Mouse (Mus musculus) G1E (cell line): ENCODE measurements around the gene Gna12. TPM values are rescaled to one million over a fixed set of nuclear protein-coding genes. Genes with fewer than 3 reads are reported as not detected.

ENCODE experiments used
- ATAC-seq: 2 replicates; pipeline ENCODE4 v1.8.0; 2016; ENCODE audit warnings: mild to moderate bottlenecking; ENCODE audit not compliant: insufficient number of reproducible peaks, poor library complexity, low FRiP score, severe bottlenecking; ENCODE audit errors: extremely low read depth
- DNase-seq: peaks from one replicate; pipeline ENCODE4 v3.0.0; 2012; ENCODE audit warnings: low spot score
- H3K27me3 ChIP-seq: 2 replicates; pipeline ENCODE4 v1.6.1; 2012; ENCODE audit warnings: mild to moderate bottlenecking, low read length, inconsistent platforms; ENCODE audit not compliant: insufficient read depth
- H3K36me3 ChIP-seq: replicated peaks from 2 replicates; pipeline ENCODE3; 2012; ENCODE audit warnings: mild to moderate bottlenecking, inconsistent platforms
- H3K4me1 ChIP-seq: 2 replicates; pipeline ENCODE4 v1.6.1; 2012; ENCODE audit warnings: low read depth, low read length, inconsistent platforms, mixed read lengths; ENCODE audit not compliant: insufficient read depth
- H3K4me3 ChIP-seq: 2 replicates; pipeline ENCODE4 v1.5.1; 2012; ENCODE audit warnings: low read depth, mild to moderate bottlenecking, inconsistent platforms, low read length, moderate library complexity, mixed read lengths
- H3K9me3 ChIP-seq: replicated peaks from 2 replicates; pipeline ENCODE4 v1.6.1; 2012; ENCODE audit warnings: inconsistent platforms
- CTCF ChIP-seq: IDR thresholded peaks from 2 replicates; pipeline ENCODE4 v1.5.1; 2012; ENCODE audit warnings: low read depth, low read length, inconsistent platforms, mixed read lengths
- GATA1 ChIP-seq: IDR thresholded peaks from 2 replicates; pipeline ENCODE4 v1.6.1; 2012; ENCODE audit warnings: borderline replicate concordance, low read length, inconsistent platforms, mixed read lengths
- GATA2 ChIP-seq: IDR thresholded peaks from 2 replicates; pipeline ENCODE4 v1.6.1; 2012; ENCODE audit warnings: low read depth, low read length, inconsistent platforms, borderline replicate concordance
- POLR2AphosphoS5 ChIP-seq: IDR thresholded peaks from 2 replicates; pipeline ENCODE4 v1.6.1; 2012; ENCODE audit warnings: low read depth, low read length, inconsistent platforms; ENCODE audit not compliant: insufficient replicate concordance
- TAL1 ChIP-seq: conservative IDR thresholded peaks from 2 replicates; pipeline ENCODE4 v1.6.1; 2012; ENCODE audit warnings: low read depth, low read length, inconsistent platforms, mixed read lengths
- polyA plus RNA-seq: library from polyadenylated mRNA; stranded (reverse); fragments of >175 nt; gene quantifications from 2 replicates; pipeline ENCODE4 v1.2.3, GENCODE M21; 2012
- total RNA-seq, 2 experiments: library from RNA; stranded (forward) in 1 of 2; stranded (reverse) in 1 of 2; fragments of 200-1000 nt in 1 of 2; fragments of >200 nt in 1 of 2; fragmentation: Nextera tagmentation in 1 of 2; gene quantifications; 2 replicates each; pipeline ENCODE4 v1.2.3; 2014 to 2017

The Gna12 gene
- total and polyA plus RNA-seq, 3 experiments, result 22.2 to 66.7 (median 53.1) TPM

DNA sequence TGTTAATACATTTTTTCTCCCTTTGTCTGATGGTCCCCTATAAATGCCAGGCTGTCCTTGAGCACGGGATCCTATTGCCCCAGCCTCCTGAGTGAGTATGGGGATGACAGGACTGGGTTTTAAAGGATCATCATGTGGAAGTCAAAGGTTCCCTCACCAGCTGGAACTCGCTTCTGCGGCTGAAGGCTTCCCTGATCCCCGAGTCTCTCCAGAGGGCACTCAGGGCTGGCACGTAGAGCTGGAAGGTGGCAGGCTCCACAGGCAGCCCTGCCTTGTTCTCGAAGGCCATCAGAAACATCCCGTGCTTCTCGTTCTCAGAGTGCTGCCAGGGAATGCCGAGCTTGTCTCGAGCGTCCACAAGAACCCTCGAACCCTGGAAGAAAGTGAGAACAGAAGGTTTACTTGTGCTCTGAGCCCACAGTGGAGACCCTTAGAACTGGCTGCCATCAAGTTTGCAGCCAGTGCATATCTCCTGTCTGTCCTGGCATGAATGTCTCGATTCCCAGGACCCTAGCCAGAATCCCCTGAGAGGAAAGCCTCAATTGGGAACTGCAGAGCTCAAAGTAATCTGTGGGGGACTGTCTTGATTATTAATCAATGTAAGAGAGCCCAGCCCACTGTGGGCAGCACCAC is 44.9 kb downstream of the Gna12 start:
- Histone ChIP-seq H3K4me3 (no peak overlapping the region), H3K9me3 (no peaks in the 10 kb centered on the region), H3K27me3 (no peaks in the 10 kb centered on the region), H3K4me1 (peaks cover 14% of the 10 kb centered on the region; the same call in 1 of the 2 replicates), H3K36me3 (peaks cover 92% of the 10 kb centered on the region)
- no peak for ATAC-seq
- no peak for DNase-seq
- TF ChIP-seq GATA2, result no peak

- no peaks in the 10 kb centered on the region for H3K27me3 ChIP-seq
- peaks cover 6% of the 10 kb centered on the region; the same call in 1 of the 2 replicates for H3K4me1 ChIP-seq
- DNase-seq, result no peak
- peaks cover 96% of the 10 kb centered on the region for H3K36me3 ChIP-seq
- no peak overlapping the region for H3K4me3 ChIP-seq
- TF ChIP-seq CTCF (no peak), GATA2 (no peak), GATA1 (no peak), POLR2AphosphoS5 (no peak), TAL1 (no peak)
- no peaks in the 10 kb centered on the region for H3K9me3 ChIP-seq
- no peak for ATAC-seq
Observed at GRCm38 (mm10) chr5:140784288-140784687, 45.9 kb downstream of the Gna12 start.

DNA sequence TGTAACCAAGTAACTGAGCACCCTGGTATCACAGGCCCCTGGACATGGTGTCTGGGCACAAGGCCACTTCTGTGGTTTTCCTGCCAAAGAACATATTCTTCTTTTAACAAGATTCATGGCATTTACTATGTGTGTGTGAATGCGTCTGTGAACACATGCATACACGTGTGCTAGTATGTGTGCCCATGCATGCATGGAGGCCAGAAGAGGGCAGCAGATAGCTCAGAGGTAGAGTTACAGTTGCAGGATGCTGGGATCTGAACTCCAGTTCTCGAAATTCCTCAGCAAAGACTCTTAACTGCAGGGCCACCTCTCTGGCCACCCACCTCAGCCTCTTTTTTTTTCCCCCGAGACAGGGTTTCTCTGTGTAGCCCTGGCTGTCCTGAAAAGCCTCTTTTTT is 46.7 kb downstream of the Gna12 start:
- Histone ChIP-seq H3K36me3 (peaks cover 96% of the 10 kb centered on the region), H3K9me3 (no peaks in the 10 kb centered on the region), H3K27me3 (no peaks in the 10 kb centered on the region), H3K4me3 (no peak overlapping the region), H3K4me1 (peaks cover 2% of the 10 kb centered on the region; the same call in 1 of the 2 replicates)
- ATAC-seq (no peak), DNase-seq (no peak)
- no peak for TF ChIP-seq POLR2AphosphoS5

DNA sequence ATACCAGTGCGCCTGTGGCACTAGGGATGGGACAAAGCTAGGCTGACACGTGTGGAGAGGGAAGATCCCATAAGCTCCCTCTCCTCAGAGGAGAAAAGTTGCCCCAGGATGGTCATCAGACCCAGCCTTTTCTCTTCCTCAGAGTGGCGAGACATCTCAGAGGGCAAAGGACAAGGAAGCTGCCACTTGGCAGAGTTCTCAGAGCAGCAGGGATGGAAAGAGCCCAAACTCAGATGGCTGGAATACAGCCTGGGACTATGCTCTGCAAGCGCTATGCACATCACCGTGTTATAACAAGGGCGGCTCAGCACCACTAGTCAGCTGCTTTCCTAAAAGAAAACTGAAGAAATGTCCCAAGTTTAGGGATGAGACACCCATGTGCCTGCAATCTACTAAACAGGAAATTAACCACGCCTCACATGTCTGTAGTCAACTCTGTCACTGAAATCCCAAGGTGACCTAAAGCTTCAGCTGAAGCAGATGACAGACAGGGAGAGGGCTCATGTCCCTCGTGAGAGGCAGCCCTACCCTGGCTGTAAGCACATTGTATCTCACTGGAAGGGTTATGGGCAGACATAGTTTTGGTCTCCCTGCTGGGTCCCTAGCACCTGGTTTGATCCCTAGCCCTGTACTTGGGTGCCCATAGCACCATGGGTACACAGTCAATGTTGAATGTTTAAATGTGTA is 48.2 kb downstream of the Gna12 start:
- Histone ChIP-seq H3K27me3 (no peaks in the 10 kb centered on the region), H3K4me1 (no peaks in the 10 kb centered on the region), H3K4me3 (no peak overlapping the region), H3K36me3 (peaks cover 97% of the 10 kb centered on the region), H3K9me3 (no peaks in the 10 kb centered on the region)
- no peak for TF ChIP-seq TAL1
- no peak for ATAC-seq
- no peak for DNase-seq

DNA sequence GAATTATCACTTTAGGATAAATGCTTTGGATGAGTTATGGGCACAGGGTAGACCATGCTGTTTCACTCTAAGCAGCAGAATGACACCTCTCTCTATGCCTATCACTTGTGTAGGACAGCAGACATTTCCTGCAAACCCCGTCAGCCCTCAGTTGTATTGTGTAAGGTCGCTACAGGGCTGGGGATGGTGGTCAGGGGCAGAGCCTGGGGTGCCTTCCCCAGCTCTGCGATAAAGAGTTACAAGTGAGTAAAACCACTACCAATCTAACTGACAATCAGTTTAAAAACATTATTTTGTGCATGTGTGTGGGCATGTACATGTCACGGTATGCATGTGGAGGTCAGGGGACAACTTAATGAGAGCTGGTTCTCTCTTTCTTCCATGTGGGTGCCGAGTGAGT is 49.1 kb downstream of the Gna12 start:
- TF ChIP-seq TAL1, result no peak
- TF ChIP-seq GATA1, result no peak
- TF ChIP-seq CTCF, result no peak
- TF ChIP-seq GATA2, result no peak
- no peak for TF ChIP-seq POLR2AphosphoS5
- ATAC-seq, result no peak
- Histone ChIP-seq H3K36me3 (peaks cover 96% of the 10 kb centered on the region), H3K27me3 (no peaks in the 10 kb centered on the region), H3K4me3 (no peak overlapping the region), H3K9me3 (no peaks in the 10 kb centered on the region), H3K4me1 (no peaks in the 10 kb centered on the region)
- DNase-seq, result no peak

DNA sequence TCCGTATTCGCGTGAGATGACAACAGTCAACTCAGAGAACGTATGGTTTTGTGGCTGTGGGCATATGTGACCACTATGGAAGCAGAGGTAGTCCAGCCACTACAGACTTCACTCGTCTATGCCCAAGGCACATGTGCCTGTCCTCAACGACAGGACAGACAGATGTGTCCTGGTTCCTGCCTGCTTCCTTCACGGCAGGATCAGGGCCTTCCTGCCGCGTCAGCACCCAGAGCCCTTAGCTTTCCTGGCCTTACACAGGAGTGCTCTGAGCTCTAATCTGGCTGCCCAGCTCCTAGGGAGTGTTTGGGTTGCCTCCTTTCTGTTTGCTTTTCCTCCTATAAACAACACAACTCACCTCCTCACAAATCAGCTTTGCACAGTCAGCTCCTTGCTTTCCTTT is 53.3 kb downstream of the Gna12 start:
- Histone ChIP-seq H3K4me1 (no peaks in the 10 kb centered on the region), H3K36me3 (peaks cover 86% of the 10 kb centered on the region), H3K9me3 (no peaks in the 10 kb centered on the region), H3K27me3 (no peaks in the 10 kb centered on the region), H3K4me3 (no peak overlapping the region)
- no peak for ATAC-seq
- no peak for DNase-seq
- TF ChIP-seq GATA2 (no peak), TAL1 (no peak), POLR2AphosphoS5 (no peak), CTCF (no peak), GATA1 (no peak)

DNA sequence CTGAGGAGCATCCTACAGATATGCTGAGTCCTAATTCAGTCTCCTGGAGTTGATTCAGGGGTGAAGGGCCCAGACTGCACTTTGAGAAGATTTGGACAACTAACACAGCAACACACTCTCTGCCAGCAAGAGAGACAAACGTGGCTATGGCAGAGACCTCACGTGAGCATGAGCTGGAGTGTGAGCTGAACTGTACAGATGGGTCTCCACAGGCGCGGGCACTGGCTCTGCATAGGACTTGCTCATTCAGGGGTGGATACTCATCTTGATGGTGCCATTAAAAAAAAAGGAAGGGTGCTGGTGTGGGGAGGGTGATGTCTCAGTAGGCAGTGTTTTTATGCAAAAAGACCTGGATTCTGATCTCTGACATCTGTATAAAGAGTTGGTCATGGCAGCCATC is 55.1 kb downstream of the Gna12 start:
- Histone ChIP-seq H3K36me3 (peaks cover 80% of the 10 kb centered on the region), H3K4me3 (no peak overlapping the region), H3K27me3 (no peaks in the 10 kb centered on the region), H3K9me3 (no peaks in the 10 kb centered on the region), H3K4me1 (no peaks in the 10 kb centered on the region)
- no peak for TF ChIP-seq GATA1
- TF ChIP-seq GATA2, result no peak
- no peak for TF ChIP-seq TAL1
- no peak for TF ChIP-seq POLR2AphosphoS5
- TF ChIP-seq CTCF, result no peak
- no peak for ATAC-seq
- DNase-seq, result no peak
